Mouse (Mus musculus) c-Kit-negative CD71-positive TER-119-positive erythroid progenitor cells, embryonic 14.5 days (primary cell): ENCODE data around the gene Nudt10.
"Not testable (repeated sequence)": the region's sequence is repeated elsewhere in the genome, so short reads cannot be mapped to it uniquely, and the experiment has no call there.

Experiments used
- DNase-seq: peaks from one replicate; pipeline ENCODE4 v3.0.0-alpha.2; 2013; ENCODE audit warnings: low read depth, low spot score

Nudt10 gene

DNA sequence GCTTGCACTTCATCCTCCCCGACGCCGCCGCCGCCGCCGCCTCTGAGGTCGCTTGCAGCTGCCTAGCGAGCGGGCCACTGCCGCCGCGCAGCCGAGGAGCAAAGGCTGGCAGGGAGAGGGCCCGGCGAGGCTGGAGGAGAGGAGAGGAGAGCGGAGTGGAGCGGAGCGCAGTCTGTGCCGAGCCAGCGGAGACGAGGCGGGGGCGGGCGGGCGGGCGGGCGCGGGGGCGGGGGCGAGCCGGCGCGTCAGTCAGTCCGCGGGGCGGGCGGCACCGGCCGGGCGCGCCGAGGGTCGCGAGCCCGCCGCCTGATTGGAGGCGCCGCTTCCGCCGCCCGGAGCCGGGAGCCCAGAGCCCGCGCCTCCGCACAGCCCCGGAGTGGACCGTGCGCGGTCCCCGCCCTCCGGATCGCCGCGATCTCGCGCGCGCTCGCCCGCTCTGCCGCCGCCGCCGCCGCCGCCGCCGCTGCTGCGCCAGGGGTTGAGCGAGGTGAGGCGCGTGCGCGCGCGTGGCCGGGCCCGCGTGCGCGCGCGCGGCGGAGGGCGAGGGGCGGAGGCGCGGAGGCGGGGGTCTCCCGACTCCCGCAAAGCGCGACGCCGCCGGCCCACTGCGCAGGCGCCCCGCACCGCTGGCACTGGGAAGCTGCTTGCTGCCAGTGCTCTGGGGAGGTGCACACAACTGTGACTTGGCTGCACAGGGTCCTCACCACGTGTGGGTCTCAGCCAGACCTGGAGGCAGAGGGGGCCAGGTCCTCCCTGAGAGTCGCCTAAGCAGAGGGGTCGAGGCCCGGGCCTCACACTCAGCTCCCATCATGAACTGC is at the start of gene Nudt10:
TSS of gene Nudt10 (minus strand) at position 193 of the 818 bp plus-strand sequence.
- not testable (repeated sequence) for DNase-seq

GRCm38 (mm10) chrX:6172136-6172822 is 536 bp downstream of the Nudt10 start:
- not testable (repeated sequence) for DNase-seq

- no peak for DNase-seq
These were observed 1.1 kb downstream of the Nudt10 start for GRCm38 (mm10) chrX:6171718-6172117.
